Mouse (Mus musculus) spleen, postnatal 14 days (tissue): ENCODE results near the gene Ost4.

Source experiments
- DNase-seq, 2 experiments: peaks; one replicate each; pipeline ENCODE4 v3.0.0; 2021 to 2022; ENCODE audit warnings: low spot score in 2 of 2

The Ost4 gene

GRCm38 (mm10) chr5:30923119-30923518, 15.5 kb upstream of the Ost4 start:
- DNase-seq = no peak

- no peak for DNase-seq
These were observed 15.0 kb upstream of the Ost4 start for GRCm38 (mm10) chr5:30922581-30923041.

- DNase-seq = peak; percentile 89 to 95
These were observed 13.9 kb upstream of the Ost4 start, which contains the start of gene Khk for GRCm38 (mm10) chr5:30921256-30922033. Khk (plus strand) TSS chr5:30921431.

GRCm38 (mm10) chr5:30920621-30921020, 13.0 kb upstream of the Ost4 start:
- no peak for DNase-seq

- DNase-seq = no peak
These were observed 12.4 kb upstream of the Ost4 start for GRCm38 (mm10) chr5:30919831-30920614.

GRCm38 (mm10) chr5:30918691-30919090, 11.1 kb upstream of the Ost4 start:
- no peak for DNase-seq

GRCm38 (mm10) chr5:30917891-30918670, 10.5 kb upstream of the Ost4 start:
- DNase-seq = no peak

- DNase-seq = no peak
These were observed 9.8 kb upstream of the Ost4 start for GRCm38 (mm10) chr5:30917348-30917747.

GRCm38 (mm10) chr5:30916841-30917240, 9.3 kb upstream of the Ost4 start:
- DNase-seq = no peak

- peak in 1 of 2 experiments; percentile 36 for DNase-seq
These were observed 8.4 kb upstream of the Ost4 start for GRCm38 (mm10) chr5:30915974-30916433.

- no peak for DNase-seq
These were observed 7.9 kb upstream of the Ost4 start for GRCm38 (mm10) chr5:30915456-30915855.

GRCm38 (mm10) chr5:30914849-30915248, 7.3 kb upstream of the Ost4 start:
- DNase-seq = no peak

- no peak for DNase-seq
These were observed 6.6 kb upstream of the Ost4 start for GRCm38 (mm10) chr5:30914101-30914635.

GRCm38 (mm10) chr5:30913060-30913841, 5.7 kb upstream of the Ost4 start, which contains the start of gene Emilin1:
Emilin1 (plus strand) TSS chr5:30913402.
- no peak for DNase-seq

GRCm38 (mm10) chr5:30912156-30912555, 4.6 kb upstream of the Ost4 start:
- no peak for DNase-seq

GRCm38 (mm10) chr5:30910481-30910880, 2.9 kb upstream of the Ost4 start:
- DNase-seq = no peak

- no peak for DNase-seq
These were observed 2.3 kb upstream of the Ost4 start for GRCm38 (mm10) chr5:30909863-30910262.

GRCm38 (mm10) chr5:30909300-30909659, 1.7 kb upstream of the Ost4 start:
- no peak for DNase-seq

GRCm38 (mm10) chr5:30908426-30909299, 1.1 kb upstream of the Ost4 start:
- no peak for DNase-seq

- no peak for DNase-seq
These were observed 5.7 kb downstream of the Ost4 start for GRCm38 (mm10) chr5:30901860-30902259.
